Mouse (Mus musculus) midbrain, postnatal 0 days (tissue): ENCODE results near the gene Kank4. TPM values are rescaled to one million over a fixed set of nuclear protein-coding genes. Genes with fewer than 3 reads are reported as not detected.

ENCODE experiments used
- ATAC-seq: fragments of 200-750 bp; cut with Nextera tagmentation; 2 replicates; pipeline ENCODE4 v1.8.0; 2017; ENCODE audit warnings: moderate number of reproducible peaks, mild to moderate bottlenecking, moderate TSS enrichment, moderate library complexity; ENCODE audit not compliant: low FRiP score
- DNase-seq: peaks from one replicate; pipeline ENCODE4 v3.0.0-alpha.2; 2015; ENCODE audit warnings: low spot score
- H3K27ac ChIP-seq: fragments of 300-500 bp; sonication (generic); 2 replicates; pipeline ENCODE4 v1.5.1; 2014; ENCODE audit warnings: low read depth, mild to moderate bottlenecking, low read length, mixed read lengths
- H3K27me3 ChIP-seq: fragments of 300-500 bp; sonication (generic); 2 replicates; pipeline ENCODE4 v1.6.1; 2014; ENCODE audit warnings: low read length, control low read depth, mixed read lengths; ENCODE audit not compliant: insufficient read depth
- H3K36me3 ChIP-seq: fragments of 300-500 bp; sonication (generic); 2 replicates; pipeline ENCODE4 v1.6.1; 2014; ENCODE audit warnings: low read length, control low read depth, mixed read lengths; ENCODE audit not compliant: insufficient read depth
- H3K4me1 ChIP-seq: fragments of 300-500 bp; sonication (generic); 2 replicates; pipeline ENCODE4 v1.6.1; 2014; ENCODE audit warnings: mild to moderate bottlenecking, control low read depth, antibody characterized with exemption, low read length, mixed read lengths; ENCODE audit not compliant: insufficient read depth
- H3K4me2 ChIP-seq: fragments of 300-500 bp; sonication (generic); 2 replicates; pipeline ENCODE4 v1.6.1; 2014; ENCODE audit warnings: low read depth, mild to moderate bottlenecking, low read length, mixed read lengths; ENCODE audit not compliant: poor library complexity, severe bottlenecking
- H3K4me3 ChIP-seq: fragments of 300-500 bp; sonication (generic); 2 replicates; pipeline ENCODE4 v1.5.1; 2014; ENCODE audit warnings: low read depth, mild to moderate bottlenecking, low read length, moderate library complexity
- H3K9ac ChIP-seq: fragments of 300-500 bp; sonication (generic); replicated peaks from 2 replicates; pipeline ENCODE4 v1.6.1; 2014; ENCODE audit warnings: mild to moderate bottlenecking, low read length, moderate library complexity, mixed read lengths; ENCODE audit not compliant: poor library complexity, severe bottlenecking
- H3K9me3 ChIP-seq: fragments of 300-500 bp; sonication (generic); 2 replicates; pipeline ENCODE4 v1.6.1; 2016; ENCODE audit warnings: low read length, control low read depth
- CTCF ChIP-seq: IDR thresholded peaks from 2 replicates; pipeline ENCODE4 v1.5.1; 2016; ENCODE audit warnings: antibody characterized with exemption, mild to moderate bottlenecking
- WGBS: fragments of 180-500 bp; shearing (Covaris S2); extraction: QIAGEN DNeasy Blood & Tissue Kit; methylation state at CpG from one replicate; pipeline ENCODE4 v1.1.7; 2014; 5-methylcytosine and 5-hydroxymethylcytosine counted together
- polyA plus RNA-seq: library from polyadenylated mRNA; unstranded; fragments of >200 nt; fragmentation: Nextera tagmentation; extraction: Ambion mirVana; gene quantifications from 2 replicates; pipeline ENCODE4 v1.2.1, GENCODE M21; 2015
- total RNA-seq: library from RNA; depleted of rRNA; stranded (reverse); fragments of >200 nt; gene quantifications from 2 replicates; pipeline ENCODE4 v1.2.3, GENCODE M21; 2014

The Kank4 gene
- total and polyA plus RNA-seq, 2 experiments from 2014 or later: 0.32 to 4.4 TPM

- Histone ChIP-seq H3K9ac (no peak overlapping the region), H3K36me3 (no peaks in the 10 kb centered on the region), H3K4me3 (no peak overlapping the region), H3K4me1 (no peaks in the 10 kb centered on the region), H3K9me3 (no peaks in the 10 kb centered on the region), H3K27ac (no peak overlapping the region), H3K4me2 (no peak overlapping the region), H3K27me3 (no peaks in the 10 kb centered on the region)
- no peak for TF ChIP-seq CTCF
- DNase-seq (no peak), ATAC-seq (no peak)
- WGBS: 36% methylated on average over 1 of the region's 1 CpGs
Observed at GRCm38 (mm10) chr4:98790721-98791120, 26.6 kb downstream of the Kank4 start.

- Histone ChIP-seq H3K27me3 (no peaks in the 10 kb centered on the region), H3K4me2 (peak overlapping the region; percentile 29), H3K36me3 (no peaks in the 10 kb centered on the region), H3K9me3 (no peaks in the 10 kb centered on the region), H3K4me1 (no peaks in the 10 kb centered on the region), H3K4me3 (no peak overlapping the region), H3K27ac (no peak overlapping the region), H3K9ac (no peak overlapping the region)
- TF ChIP-seq CTCF: no peak
- 0 out of 2 replicates have a peak, but pooled peaks have one; percentile 21 for ATAC-seq
- WGBS: 7% methylated on average over 10 of the region's 10 CpGs
- peak; percentile 32 for DNase-seq
Observed at GRCm38 (mm10) chr4:98789861-98790311, 27.5 kb downstream of the Kank4 start.

GRCm38 (mm10) chr4:98789133-98789765 lies 28.1 kb downstream of the Kank4 start:
- H3K4me3 ChIP-seq: no peak overlapping the region
- no peaks in the 10 kb centered on the region for H3K27me3 ChIP-seq
- peak overlapping the region; percentile 29 for H3K4me2 ChIP-seq
- H3K4me1 ChIP-seq: no peaks in the 10 kb centered on the region
- WGBS: 48% methylated on average over 7 of the region's 7 CpGs
- ATAC-seq: no peak
- H3K27ac ChIP-seq: no peak overlapping the region
- no peak for DNase-seq
- no peak for TF ChIP-seq CTCF
- H3K9ac ChIP-seq: no peak overlapping the region
- H3K36me3 ChIP-seq: no peaks in the 10 kb centered on the region
- no peaks in the 10 kb centered on the region for H3K9me3 ChIP-seq

GRCm38 (mm10) chr4:98786281-98786680 lies 31.1 kb downstream of the Kank4 start:
- no peak for TF ChIP-seq CTCF

GRCm38 (mm10) chr4:98785851-98786250 lies 31.5 kb downstream of the Kank4 start:
- no peak for TF ChIP-seq CTCF
- H3K9ac ChIP-seq: no peak overlapping the region
- no peaks in the 10 kb centered on the region for H3K36me3 ChIP-seq
- DNase-seq (no peak), ATAC-seq (no peak)
- no peaks in the 10 kb centered on the region for H3K9me3 ChIP-seq
- no peak overlapping the region for H3K4me3 ChIP-seq
- no peak overlapping the region for H3K27ac ChIP-seq
- WGBS: 44% methylated on average over 8 of the region's 8 CpGs
- no peaks in the 10 kb centered on the region for H3K27me3 ChIP-seq
- H3K4me1 ChIP-seq: no peaks in the 10 kb centered on the region
- H3K4me2 ChIP-seq: no peak overlapping the region

More at GRCm38 (mm10) chr4:98786281-98786680, 31.1 kb downstream of the Kank4 start:
- H3K27me3 ChIP-seq: no peaks in the 10 kb centered on the region
- H3K4me2 ChIP-seq: no peak overlapping the region
- no peaks in the 10 kb centered on the region for H3K36me3 ChIP-seq
- DNase-seq (no peak), ATAC-seq (no peak)
- H3K9ac ChIP-seq: no peak overlapping the region
- WGBS: 32% methylated on average over 3 of the region's 3 CpGs
- no peaks in the 10 kb centered on the region for H3K9me3 ChIP-seq
- H3K27ac ChIP-seq: no peak overlapping the region
- H3K4me3 ChIP-seq: no peak overlapping the region
- H3K4me1 ChIP-seq: no peaks in the 10 kb centered on the region

- Histone ChIP-seq H3K4me3 (no peak overlapping the region), H3K9me3 (no peaks in the 10 kb centered on the region), H3K4me1 (0 out of 2 replicates have a peak, but pooled peaks cover 5% of the 10 kb centered on the region), H3K9ac (no peak overlapping the region), H3K4me2 (peak overlapping the region; percentile 32), H3K36me3 (no peaks in the 10 kb centered on the region), H3K27ac (no peak overlapping the region), H3K27me3 (no peaks in the 10 kb centered on the region)
- ATAC-seq: peak; percentile 32; the same call in 1 of the 2 replicates
- 27% methylated on average over 16 of the region's 16 CpGs for WGBS
- TF ChIP-seq CTCF: no peak
- DNase-seq: no peak
Observed at GRCm38 (mm10) chr4:98778219-98778618, 39.1 kb downstream of the Kank4 start.
